Mouse (Mus musculus) kidney, embryonic 16.5 days (tissue): Measurements from ENCODE around the gene Mdc1. TPM values are rescaled to one million over a fixed set of nuclear protein-coding genes. Genes with fewer than 3 reads are reported as not detected.
A peak's percentile ranks its signal among the peaks of the same experiment; 100 is the strongest.

Experiments used
- ATAC-seq: fragments of 200-750 bp; cut with Nextera tagmentation; 2 replicates; pipeline ENCODE4 v1.8.0; 2017; ENCODE audit warnings: moderate TSS enrichment; ENCODE audit not compliant: low FRiP score, low TSS enrichment
- H3K27ac ChIP-seq: fragments of 300-500 bp; sonication (generic); 2 replicates; pipeline ENCODE4 v1.5.1; 2014; ENCODE audit warnings: low read length
- H3K27me3 ChIP-seq: fragments of 300-500 bp; sonication (generic); 2 replicates; pipeline ENCODE4 v1.6.1; 2014; ENCODE audit warnings: low read length, control low read depth, mixed read lengths; ENCODE audit not compliant: insufficient read depth
- H3K36me3 ChIP-seq: fragments of 300-500 bp; sonication (generic); 2 replicates; pipeline ENCODE4 v1.6.1; 2014; ENCODE audit warnings: low read length, control low read depth, mixed read lengths; ENCODE audit not compliant: insufficient read depth
- H3K4me1 ChIP-seq: fragments of 300-500 bp; sonication (generic); 2 replicates; pipeline ENCODE4 v1.6.1; 2014; ENCODE audit warnings: low read length, control low read depth, mixed read lengths; ENCODE audit not compliant: insufficient read depth
- H3K4me2 ChIP-seq: fragments of 300-500 bp; sonication (generic); replicated peaks from 2 replicates; pipeline ENCODE4 v1.6.1; 2014; ENCODE audit warnings: low read depth, low read length
- H3K4me3 ChIP-seq: fragments of 300-500 bp; sonication (generic); 2 replicates; pipeline ENCODE4 v1.5.1; 2014; ENCODE audit warnings: mild to moderate bottlenecking, low read length
- H3K9ac ChIP-seq: fragments of 300-500 bp; sonication (generic); replicated peaks from 2 replicates; pipeline ENCODE4 v1.6.1; 2014; ENCODE audit warnings: low read length
- H3K9me3 ChIP-seq: fragments of 300-500 bp; sonication (generic); 2 replicates; pipeline ENCODE4 v1.6.1; 2016; ENCODE audit warnings: low read length, control low read depth
- WGBS: fragments of 180-500 bp; shearing (Covaris S2); extraction: QIAGEN DNeasy Blood & Tissue Kit; methylation state at CpG from one replicate; pipeline ENCODE4 v1.1.7; 2014; 5-methylcytosine and 5-hydroxymethylcytosine counted together
- polyA plus RNA-seq: library from polyadenylated mRNA; unstranded; fragments of >200 nt; fragmentation: Nextera tagmentation; extraction: Ambion mirVana; gene quantifications from 2 replicates; pipeline ENCODE4 v1.2.1, GENCODE M21; 2015

Gene Mdc1
- polyA plus RNA-seq, 1 experiment from 2014 or later: 16.7 TPM

DNA sequence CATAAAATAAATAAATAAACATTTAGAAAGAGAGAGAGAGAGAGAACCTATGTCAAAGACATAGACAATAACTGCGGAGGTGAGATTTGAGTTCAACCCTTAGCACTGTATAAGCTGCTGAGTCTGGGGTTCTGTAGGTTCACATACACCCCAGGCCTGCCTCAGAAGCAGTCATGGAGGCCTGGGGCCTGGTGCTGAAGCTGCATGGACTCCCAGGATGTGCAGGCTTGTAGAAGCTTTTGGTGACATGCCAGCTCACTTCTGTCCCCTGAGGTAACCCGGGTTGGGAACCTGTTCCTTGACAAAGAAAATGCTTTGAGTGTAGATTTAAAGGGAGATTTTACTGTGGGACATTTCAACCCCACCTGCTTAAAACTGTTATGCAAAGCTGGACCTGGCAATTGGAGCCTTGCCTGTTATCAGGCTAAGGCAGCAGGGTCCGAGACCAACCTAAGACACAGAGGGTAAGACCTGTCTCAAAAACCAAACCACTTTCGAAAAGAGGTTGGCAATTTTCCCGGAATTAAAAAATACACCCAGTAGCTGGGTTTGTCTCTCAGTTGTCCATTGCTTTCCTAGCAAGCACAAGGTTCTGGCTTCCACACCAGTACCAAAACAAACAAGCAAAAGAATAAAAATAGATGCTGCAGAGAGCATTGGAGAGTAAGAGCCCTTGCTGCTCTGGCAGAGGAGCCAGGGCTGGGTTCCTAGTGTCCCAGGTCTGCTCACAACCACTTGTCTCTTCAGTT, 30.2 kb upstream of the Mdc1 start:
- Histone ChIP-seq H3K4me1 (peaks cover 22% of the 10 kb centered on the region), H3K9ac (no peak overlapping the region), H3K27ac (no peak overlapping the region), H3K9me3 (no peaks in the 10 kb centered on the region), H3K4me3 (no peak overlapping the region), H3K36me3 (no peaks in the 10 kb centered on the region), H3K27me3 (no peaks in the 10 kb centered on the region), H3K4me2 (no peak overlapping the region)
- 73% methylated on average over 5 of the region's 5 CpGs for WGBS
- no peak for ATAC-seq

DNA sequence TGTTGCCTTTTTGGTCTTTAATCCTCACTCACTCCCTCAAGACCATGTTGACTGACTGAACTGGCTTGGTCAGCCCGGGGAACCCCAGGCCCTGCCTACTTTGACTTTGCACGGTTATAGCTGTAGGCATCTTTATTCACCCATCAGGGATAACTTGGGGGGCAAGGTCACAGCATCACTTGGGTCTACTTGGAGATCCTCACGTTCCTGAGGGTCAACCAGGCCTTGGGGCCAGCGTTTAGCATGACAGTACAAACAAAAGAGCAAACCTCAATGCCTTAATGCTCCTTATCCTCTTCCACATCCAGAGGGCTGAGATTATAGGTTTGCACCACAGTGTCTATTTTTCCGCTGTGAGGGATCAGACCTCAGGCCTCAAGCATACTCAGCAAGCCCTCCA, 29.0 kb upstream of the Mdc1 start:
- Histone ChIP-seq H3K27me3 (no peaks in the 10 kb centered on the region), H3K9me3 (no peaks in the 10 kb centered on the region), H3K4me3 (no peak overlapping the region), H3K4me2 (no peak overlapping the region), H3K27ac (peak overlapping the region; percentile 75), H3K36me3 (no peaks in the 10 kb centered on the region), H3K4me1 (peaks cover 26% of the 10 kb centered on the region), H3K9ac (no peak overlapping the region)
- no peak for ATAC-seq
- 78% methylated on average over 5 of the region's 5 CpGs for WGBS

DNA sequence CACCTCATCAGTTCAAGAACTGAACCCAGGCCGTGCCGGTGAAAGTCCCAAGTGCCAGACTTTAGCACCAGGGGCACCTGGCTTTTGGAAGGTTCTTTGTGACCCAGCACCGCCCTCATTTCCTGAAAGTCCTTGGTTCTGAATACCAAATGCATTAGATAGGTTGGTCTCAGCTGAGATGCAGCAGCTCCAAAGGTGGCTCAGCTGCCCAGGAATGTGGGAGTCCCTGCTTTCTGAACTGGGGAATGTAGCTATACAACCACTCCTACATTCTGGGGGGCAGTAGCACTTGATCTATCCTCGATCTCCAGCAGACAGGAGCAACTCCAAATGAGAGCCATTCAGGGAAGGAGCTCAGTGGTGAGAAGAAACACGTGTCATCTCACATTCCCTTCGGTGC, 28.6 kb upstream of the Mdc1 start:
- WGBS: 55% methylated on average over 6 of the region's 6 CpGs
- Histone ChIP-seq H3K9ac (no peak overlapping the region), H3K27ac (peak overlapping the region; percentile 75), H3K9me3 (no peaks in the 10 kb centered on the region), H3K36me3 (no peaks in the 10 kb centered on the region), H3K4me3 (no peak overlapping the region), H3K27me3 (no peaks in the 10 kb centered on the region), H3K4me2 (no peak overlapping the region), H3K4me1 (peaks cover 30% of the 10 kb centered on the region)
- no peak; the same call in 1 of the 2 replicates for ATAC-seq

DNA sequence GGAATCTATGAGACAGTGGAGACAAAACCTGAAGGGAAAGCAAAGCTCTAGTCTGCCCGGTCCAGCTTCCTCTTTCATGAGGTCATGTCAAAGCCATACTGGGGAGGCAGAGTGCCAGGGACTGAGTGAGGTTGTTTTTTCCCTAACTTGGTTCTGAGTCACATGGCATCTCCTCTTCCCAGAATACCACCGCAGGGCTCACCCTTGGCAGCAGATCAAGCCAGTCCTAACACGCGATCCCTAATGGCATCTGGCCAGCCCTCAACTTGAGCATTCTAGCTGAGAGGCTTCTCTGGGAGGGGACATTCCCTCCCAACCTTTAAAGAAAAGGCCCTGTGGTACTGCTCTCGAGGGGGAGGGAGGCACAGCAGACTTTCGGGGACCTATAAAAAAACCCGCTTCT, 28.1 kb upstream of the Mdc1 start:
- H3K27ac ChIP-seq: peak overlapping the region; percentile 75
- no peaks in the 10 kb centered on the region for H3K9me3 ChIP-seq
- no peak overlapping the region for H3K4me3 ChIP-seq
- H3K27me3 ChIP-seq: no peaks in the 10 kb centered on the region
- H3K4me2 ChIP-seq: no peak overlapping the region
- 35% methylated on average over 7 of the region's 7 CpGs for WGBS
- ATAC-seq: peak; percentile 46
- peaks cover 30% of the 10 kb centered on the region for H3K4me1 ChIP-seq
- H3K36me3 ChIP-seq: no peaks in the 10 kb centered on the region
- H3K9ac ChIP-seq: no peak overlapping the region

DNA sequence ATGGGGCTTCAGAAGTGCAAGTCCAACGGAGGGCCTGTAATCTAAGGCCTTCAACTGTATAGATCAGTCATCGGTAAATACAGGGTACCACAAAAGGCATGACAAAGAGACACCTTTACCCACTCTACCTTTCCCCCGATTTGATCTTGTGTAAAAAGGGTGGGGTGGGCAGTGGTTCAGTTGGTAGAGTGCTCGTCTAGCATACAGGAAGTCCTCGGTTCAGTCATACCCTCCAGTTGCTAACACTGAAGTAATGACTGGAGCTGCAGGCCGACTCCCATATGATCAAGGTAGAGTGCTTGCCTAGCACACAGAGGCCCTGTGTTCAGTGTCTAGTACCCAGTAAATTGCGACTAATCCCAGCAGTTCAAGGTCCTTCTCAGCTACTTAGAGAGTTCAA, 27.7 kb upstream of the Mdc1 start:
- Histone ChIP-seq H3K27ac (peak overlapping the region; percentile 75), H3K9me3 (no peaks in the 10 kb centered on the region), H3K4me3 (no peak overlapping the region), H3K27me3 (no peaks in the 10 kb centered on the region), H3K9ac (no peak overlapping the region), H3K36me3 (no peaks in the 10 kb centered on the region), H3K4me2 (no peak overlapping the region), H3K4me1 (peaks cover 30% of the 10 kb centered on the region)
- ATAC-seq: 0 out of 2 replicates have a peak, but pooled peaks have one; percentile 8
- 79% methylated on average over 7 of the region's 7 CpGs for WGBS

DNA sequence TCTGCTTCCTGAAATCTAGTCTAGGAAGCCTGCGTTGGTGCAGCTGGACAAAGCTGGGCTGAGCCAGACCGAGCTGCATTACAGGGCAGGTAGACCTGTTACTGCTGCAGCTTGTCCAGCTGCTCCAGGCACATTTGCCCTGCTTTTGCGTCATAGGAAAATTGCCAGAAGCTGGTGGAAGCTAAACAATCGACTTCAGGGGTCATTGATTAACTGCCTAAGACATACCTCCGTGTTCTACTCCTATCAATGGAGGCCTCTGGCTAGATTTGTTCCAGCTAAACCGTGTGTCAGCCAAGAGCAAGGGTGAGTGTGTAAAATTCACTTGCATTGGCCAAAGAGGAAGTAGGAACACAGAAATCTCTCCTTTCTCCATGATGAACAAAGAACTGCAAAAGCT, 26.6 kb upstream of the Mdc1 start:
- Histone ChIP-seq H3K9me3 (no peaks in the 10 kb centered on the region), H3K4me2 (no peak overlapping the region), H3K4me3 (no peak overlapping the region), H3K27me3 (0 out of 2 replicates have a peak, but pooled peaks cover 2% of the 10 kb centered on the region), H3K27ac (peak overlapping the region; percentile 84), H3K4me1 (peaks cover 30% of the 10 kb centered on the region), H3K9ac (no peak overlapping the region), H3K36me3 (no peaks in the 10 kb centered on the region)
- 38% methylated on average over 6 of the region's 6 CpGs for WGBS
- peak; percentile 26; the same call in 1 of the 2 replicates for ATAC-seq

DNA sequence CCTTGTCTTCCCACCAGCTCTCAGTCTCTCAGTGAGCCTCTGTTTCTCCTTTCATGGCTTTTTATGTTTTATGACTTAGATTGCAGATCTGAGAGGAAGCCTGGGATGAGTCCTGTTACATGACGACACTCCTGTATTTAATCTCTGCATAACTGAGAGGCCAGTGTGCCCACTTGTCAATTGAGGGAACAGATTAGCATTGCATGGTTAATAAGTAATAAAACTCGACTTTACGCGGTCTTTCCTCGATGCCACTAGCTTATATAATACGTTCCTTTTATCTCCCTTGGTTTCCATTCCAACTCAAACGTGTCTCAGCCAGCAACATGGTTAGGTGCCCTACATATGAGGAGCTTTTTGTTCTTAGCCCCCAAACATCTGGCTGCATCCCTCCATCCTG, 25.5 kb upstream of the Mdc1 start:
- no peaks in the 10 kb centered on the region for H3K36me3 ChIP-seq
- H3K4me1 ChIP-seq: peaks cover 32% of the 10 kb centered on the region
- 52% methylated on average over 7 of the region's 7 CpGs for WGBS
- ATAC-seq: no peak
- peak overlapping the region; percentile 84; the same call in 1 of the 2 replicates for H3K27ac ChIP-seq
- 0 out of 2 replicates have a peak, but pooled peaks cover 3% of the 10 kb centered on the region for H3K27me3 ChIP-seq
- H3K4me2 ChIP-seq: no peak overlapping the region
- no peak overlapping the region for H3K9ac ChIP-seq
- no peaks in the 10 kb centered on the region for H3K9me3 ChIP-seq
- H3K4me3 ChIP-seq: no peak overlapping the region

DNA sequence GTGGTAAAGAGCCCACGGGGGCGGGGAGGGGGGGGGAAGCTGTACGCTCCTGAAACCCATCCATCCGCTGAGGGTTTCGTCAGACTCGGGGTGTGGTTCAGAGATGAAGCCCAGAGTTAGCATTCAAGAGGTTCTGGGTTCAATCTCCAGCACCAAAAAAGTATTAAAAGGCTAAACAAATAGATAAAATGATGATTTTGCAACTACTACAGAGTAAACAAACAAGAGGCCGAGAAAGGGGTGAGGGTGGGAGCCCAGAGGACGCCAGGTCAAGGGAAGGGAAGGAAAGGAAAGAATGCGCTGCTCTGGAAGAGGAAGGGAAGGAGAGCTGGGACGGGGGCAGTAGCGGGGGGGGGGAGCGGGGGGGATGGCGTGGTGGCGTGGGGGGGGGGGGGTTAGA, 24.6 kb upstream of the Mdc1 start:
- H3K4me1 ChIP-seq: peaks cover 38% of the 10 kb centered on the region

DNA sequence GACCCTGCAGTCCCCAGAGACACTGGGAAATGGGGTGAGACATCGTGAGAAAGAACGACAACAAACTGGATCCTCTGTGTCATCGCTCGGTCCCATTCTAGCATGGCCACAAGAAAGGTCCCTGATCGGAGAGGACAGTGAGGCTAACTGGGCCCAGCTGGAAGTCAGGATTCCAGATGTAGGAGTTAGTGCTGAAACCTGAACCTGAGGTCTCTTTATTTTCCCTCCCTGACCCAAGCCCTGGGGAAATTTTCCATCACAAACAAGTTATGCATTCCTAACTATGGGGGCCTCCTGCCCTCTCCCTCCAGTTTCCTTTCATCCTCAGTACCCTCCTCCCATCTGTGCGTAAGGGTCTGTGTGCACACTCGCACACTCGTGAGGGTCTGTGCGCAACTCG, 24.1 kb upstream of the Mdc1 start:
- Histone ChIP-seq H3K27ac (peak overlapping the region; percentile 26; the same call in 1 of the 2 replicates), H3K9ac (no peak overlapping the region), H3K9me3 (no peaks in the 10 kb centered on the region), H3K4me2 (no peak overlapping the region), H3K4me3 (no peak overlapping the region), H3K36me3 (no peaks in the 10 kb centered on the region), H3K4me1 (peaks cover 42% of the 10 kb centered on the region), H3K27me3 (0 out of 2 replicates have a peak, but pooled peaks cover 3% of the 10 kb centered on the region)
- 40% methylated on average over 10 of the region's 10 CpGs for WGBS
- ATAC-seq: no peak

More for the DNA sequence above, 24.6 kb upstream of the Mdc1 start:
- ATAC-seq: no peak
- H3K9ac ChIP-seq: no peak overlapping the region
- no peak overlapping the region for H3K4me2 ChIP-seq
- H3K27ac ChIP-seq: no peak overlapping the region
- H3K4me3 ChIP-seq: no peak overlapping the region
- WGBS: 42% methylated on average over 8 of the region's 14 CpGs
- 0 out of 2 replicates have a peak, but pooled peaks cover 3% of the 10 kb centered on the region for H3K27me3 ChIP-seq
- H3K36me3 ChIP-seq: no peaks in the 10 kb centered on the region
- H3K9me3 ChIP-seq: no peaks in the 10 kb centered on the region

DNA sequence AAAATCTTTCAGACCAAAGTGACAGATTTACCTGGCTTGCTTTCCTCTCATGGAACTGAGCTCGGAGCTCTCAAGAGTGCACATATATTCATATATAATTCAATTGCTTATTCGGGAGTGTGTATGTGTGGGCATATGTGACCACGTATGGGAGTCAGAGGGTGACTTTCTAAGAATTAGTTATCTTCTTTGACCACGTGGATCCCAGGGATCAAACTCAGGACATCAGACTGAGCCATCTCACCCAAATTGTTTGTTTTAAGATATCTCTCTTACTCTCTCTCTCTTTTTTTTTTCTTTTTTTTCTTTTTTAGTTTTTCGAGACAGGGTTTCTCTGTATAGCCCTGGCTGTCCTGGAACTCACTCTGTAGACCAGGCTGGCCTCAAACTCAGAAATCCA, 21.2 kb upstream of the Mdc1 start:
- Histone ChIP-seq H3K4me1 (peaks cover 44% of the 10 kb centered on the region), H3K27me3 (0 out of 2 replicates have a peak, but pooled peaks cover 3% of the 10 kb centered on the region), H3K9me3 (no peaks in the 10 kb centered on the region), H3K9ac (no peak overlapping the region), H3K4me3 (no peak overlapping the region), H3K36me3 (0 out of 2 replicates have a peak, but pooled peaks cover under 1% of the 10 kb centered on the region), H3K27ac (no peak overlapping the region), H3K4me2 (no peak overlapping the region)
- WGBS: 83% methylated on average over 5 of the region's 5 CpGs
- ATAC-seq: no peak
